Mouse (Mus musculus) neural tube, embryonic 14.5 days (tissue): Measurements from ENCODE around the gene Prrg2. TPM values are rescaled to one million over a fixed set of nuclear protein-coding genes. Genes with fewer than 3 reads are reported as not detected.
"Not testable (repeated sequence)": the region's sequence is repeated elsewhere in the genome, so short reads cannot be mapped to it uniquely, and the experiment has no call there.

Source experiments
- ATAC-seq: fragments of 200-750 bp; cut with Nextera tagmentation; 2 replicates; pipeline ENCODE4 v1.8.0; 2017; ENCODE audit warnings: low read depth, mild to moderate bottlenecking, moderate TSS enrichment, moderate library complexity
- H3K27ac ChIP-seq: fragments of 300-500 bp; sonication (generic); 2 replicates; pipeline ENCODE4 v1.5.1; 2014; ENCODE audit warnings: low read depth, mild to moderate bottlenecking, control low read depth, low read length, moderate library complexity, mixed read lengths
- H3K27me3 ChIP-seq: fragments of 300-500 bp; sonication (generic); 2 replicates; pipeline ENCODE4 v1.6.1; 2014; ENCODE audit warnings: low read length; ENCODE audit not compliant: control insufficient read depth, insufficient read depth
- H3K36me3 ChIP-seq: fragments of 300-500 bp; sonication (generic); 2 replicates; pipeline ENCODE4 v1.6.1; 2014; ENCODE audit warnings: low read length, mixed read lengths; ENCODE audit not compliant: control insufficient read depth, insufficient read depth
- H3K4me1 ChIP-seq: fragments of 300-500 bp; sonication (generic); 2 replicates; pipeline ENCODE4 v1.6.1; 2014; ENCODE audit warnings: low read length; ENCODE audit not compliant: control insufficient read depth, insufficient read depth
- H3K4me2 ChIP-seq: fragments of 300-500 bp; sonication (generic); 2 replicates; pipeline ENCODE4 v1.6.1; 2014; ENCODE audit warnings: mild to moderate bottlenecking, low read depth, low read length, control low read depth
- H3K4me3 ChIP-seq: fragments of 300-500 bp; sonication (generic); 2 replicates; pipeline ENCODE4 v1.5.1; 2014; ENCODE audit warnings: low read depth, low read length, control low read depth, mixed read lengths
- H3K9ac ChIP-seq: fragments of 300-500 bp; sonication (generic); replicated peaks from 2 replicates; pipeline ENCODE4 v1.6.1; 2014; ENCODE audit warnings: low read depth, mild to moderate bottlenecking, control low read depth, low read length, mixed read lengths
- H3K9me3 ChIP-seq: fragments of 300-500 bp; sonication (generic); 2 replicates; pipeline ENCODE4 v1.6.1; 2016; ENCODE audit warnings: low read length; ENCODE audit not compliant: control insufficient read depth
- WGBS: fragments of 180-500 bp; shearing (Covaris S2); extraction: QIAGEN DNeasy Blood & Tissue Kit; methylation state at CpG from one replicate; pipeline ENCODE4 v1.1.7; 2014; 5-methylcytosine and 5-hydroxymethylcytosine counted together
- polyA plus RNA-seq: library from polyadenylated mRNA; unstranded; fragments of >200 nt; fragmentation: Nextera tagmentation; extraction: Ambion mirVana; gene quantifications from 2 replicates; pipeline ENCODE4 v1.2.1, GENCODE M21; 2014

The Prrg2 gene
- polyA plus RNA-seq, 1 experiment from 2014 or later: 12.8 TPM

- Histone ChIP-seq H3K9me3 (no peaks in the 10 kb centered on the region), H3K36me3 (peaks cover 82% of the 10 kb centered on the region), H3K9ac (no peak overlapping the region), H3K27me3 (no peaks in the 10 kb centered on the region), H3K4me1 (no peaks in the 10 kb centered on the region; the same call in 1 of the 2 replicates), H3K4me2 (no peak overlapping the region), H3K27ac (no peak overlapping the region), H3K4me3 (no peak overlapping the region)
- no peak for ATAC-seq
- WGBS: 95% methylated on average over 8 of the region's 8 CpGs
Measured at GRCm38 (mm10) chr7:45030857-45031256, 31.6 kb downstream of the Prrg2 start.

- H3K4me2 ChIP-seq: no peak overlapping the region
- no peaks in the 10 kb centered on the region for H3K9me3 ChIP-seq
- no peak overlapping the region for H3K27ac ChIP-seq
- peaks cover 74% of the 10 kb centered on the region for H3K36me3 ChIP-seq
- ATAC-seq: no peak
- H3K27me3 ChIP-seq: no peaks in the 10 kb centered on the region
- 90% methylated on average over 6 of the region's 6 CpGs for WGBS
- H3K4me3 ChIP-seq: no peak overlapping the region
- no peak overlapping the region for H3K9ac ChIP-seq
- H3K4me1 ChIP-seq: no peaks in the 10 kb centered on the region; the same call in 1 of the 2 replicates
Measured at GRCm38 (mm10) chr7:45029995-45030394, 32.5 kb downstream of the Prrg2 start.

- no peak overlapping the region for H3K4me3 ChIP-seq
- H3K4me1 ChIP-seq: no peaks in the 10 kb centered on the region; the same call in 1 of the 2 replicates
- ATAC-seq: no peak
- WGBS: 95% methylated on average over 11 of the region's 11 CpGs
- no peak overlapping the region for H3K9ac ChIP-seq
- peaks cover 57% of the 10 kb centered on the region for H3K36me3 ChIP-seq
- H3K27me3 ChIP-seq: no peaks in the 10 kb centered on the region
- H3K9me3 ChIP-seq: no peaks in the 10 kb centered on the region
- no peak overlapping the region for H3K4me2 ChIP-seq
- H3K27ac ChIP-seq: no peak overlapping the region
Measured at GRCm38 (mm10) chr7:45028351-45028750, 34.1 kb downstream of the Prrg2 start.

GRCm38 (mm10) chr7:45027761-45028160 is 34.7 kb downstream of the Prrg2 start:
- 94% methylated on average over 9 of the region's 9 CpGs for WGBS
- Histone ChIP-seq H3K9me3 (no peaks in the 10 kb centered on the region), H3K27me3 (no peaks in the 10 kb centered on the region), H3K9ac (no peak overlapping the region), H3K4me3 (no peak overlapping the region), H3K4me2 (no peak overlapping the region), H3K36me3 (peaks cover 52% of the 10 kb centered on the region), H3K4me1 (no peaks in the 10 kb centered on the region; the same call in 1 of the 2 replicates), H3K27ac (no peak overlapping the region)
- no peak for ATAC-seq

- WGBS: 48% methylated on average over 2 of the region's 2 CpGs
- no peak for ATAC-seq
- H3K27ac ChIP-seq: no peak overlapping the region; the same call in 1 of the 2 replicates
- H3K27me3 ChIP-seq: no peaks in the 10 kb centered on the region
- H3K9me3 ChIP-seq: no peaks in the 10 kb centered on the region
- H3K4me3 ChIP-seq: no peak overlapping the region
- no peak overlapping the region for H3K9ac ChIP-seq
- no peaks in the 10 kb centered on the region; the same call in 1 of the 2 replicates for H3K4me1 ChIP-seq
- H3K36me3 ChIP-seq: peaks cover 38% of the 10 kb centered on the region
- no peak overlapping the region for H3K4me2 ChIP-seq
Measured at GRCm38 (mm10) chr7:45026256-45026655, 36.2 kb downstream of the Prrg2 start.

GRCm38 (mm10) chr7:45025601-45026220 is 36.8 kb downstream of the Prrg2 start:
- H3K36me3 ChIP-seq: peaks cover 32% of the 10 kb centered on the region
- H3K27me3 ChIP-seq: no peaks in the 10 kb centered on the region
- no peak overlapping the region for H3K4me2 ChIP-seq
- WGBS: 85% methylated on average over 8 of the region's 8 CpGs
- H3K4me3 ChIP-seq: no peak overlapping the region
- no peak overlapping the region for H3K9ac ChIP-seq
- ATAC-seq: no peak
- H3K9me3 ChIP-seq: no peaks in the 10 kb centered on the region
- H3K27ac ChIP-seq: no peak overlapping the region; the same call in 1 of the 2 replicates
- H3K4me1 ChIP-seq: no peaks in the 10 kb centered on the region; the same call in 1 of the 2 replicates

GRCm38 (mm10) chr7:45024281-45025248 is 37.9 kb downstream of the Prrg2 start:
- Histone ChIP-seq H3K4me3 (no peak overlapping the region), H3K9me3 (no peaks in the 10 kb centered on the region), H3K4me1 (no peaks in the 10 kb centered on the region; the same call in 1 of the 2 replicates), H3K36me3 (peaks cover 21% of the 10 kb centered on the region), H3K9ac (no peak overlapping the region), H3K27me3 (no peaks in the 10 kb centered on the region), H3K4me2 (no peak overlapping the region), H3K27ac (no peak overlapping the region)
- WGBS: 90% methylated on average over 15 of the region's 15 CpGs
- ATAC-seq: no peak

GRCm38 (mm10) chr7:45023711-45024110 is 38.8 kb downstream of the Prrg2 start:
- peaks cover 15% of the 10 kb centered on the region for H3K36me3 ChIP-seq
- H3K4me2 ChIP-seq, H3K4me1 ChIP-seq, H3K9ac ChIP-seq, H3K27ac ChIP-seq, H3K27me3 ChIP-seq, H3K9me3 ChIP-seq, ATAC-seq, H3K4me3 ChIP-seq: not testable (repeated sequence)
- WGBS: 84% methylated on average over 5 of the region's 5 CpGs

- H3K27ac ChIP-seq: no peak overlapping the region
- no peak for ATAC-seq
- WGBS: 75% methylated on average over 9 of the region's 9 CpGs
- H3K4me1 ChIP-seq: peaks cover 5% of the 10 kb centered on the region; the same call in 1 of the 2 replicates
- no peak overlapping the region for H3K9ac ChIP-seq
- H3K4me3 ChIP-seq: no peak overlapping the region
- H3K36me3 ChIP-seq: no peaks in the 10 kb centered on the region
- H3K9me3 ChIP-seq: no peaks in the 10 kb centered on the region
- no peak overlapping the region for H3K4me2 ChIP-seq
- no peaks in the 10 kb centered on the region for H3K27me3 ChIP-seq
Measured at GRCm38 (mm10) chr7:45020225-45020624, 42.3 kb downstream of the Prrg2 start.
